Mouse (Mus musculus) ES-Bruce4 (cell line): ENCODE data around the gene Rdm1.

Experiments
- EP300 ChIP-seq: IDR thresholded peaks from 2 replicates; pipeline ENCODE4 v1.6.1; 2011; ENCODE audit warnings: low read depth, low read length; ENCODE audit not compliant: insufficient read depth
- POLR2A ChIP-seq: IDR thresholded peaks from one replicate; pipeline ENCODE4 v1.8.1; 2011; ENCODE audit warnings: low read length; ENCODE audit not compliant: insufficient read depth

DNA sequence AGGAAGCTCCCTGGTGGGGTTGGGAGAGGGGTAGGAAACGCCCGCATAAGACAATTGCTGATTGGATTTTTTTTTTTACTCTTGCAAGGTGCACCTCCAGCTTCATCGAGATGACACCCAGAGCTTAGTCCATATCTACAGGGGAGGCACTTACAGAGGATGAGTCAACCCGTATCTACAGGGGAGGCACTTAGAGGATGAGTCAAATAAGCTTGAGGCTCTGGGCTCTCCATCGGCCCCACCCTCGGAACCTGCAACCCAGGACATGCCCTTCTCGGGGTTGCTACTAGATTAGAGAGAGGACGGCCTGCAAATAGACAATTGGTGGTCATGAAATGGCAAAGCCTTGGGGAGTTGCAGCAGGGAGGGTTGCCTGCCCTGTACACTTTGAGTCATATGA, 10.9 kb upstream of the Rdm1 start:
- TF ChIP-seq EP300 = no peak
- TF ChIP-seq POLR2A = no peak
